Mouse (Mus musculus) G1E (cell line): ENCODE measurements around the gene Creb5. TPM values are rescaled to one million over a fixed set of nuclear protein-coding genes. Genes with fewer than 3 reads are reported as not detected.

Experiments
- ATAC-seq: 2 replicates; pipeline ENCODE4 v1.8.0; 2016; ENCODE audit warnings: mild to moderate bottlenecking; ENCODE audit not compliant: insufficient number of reproducible peaks, poor library complexity, low FRiP score, severe bottlenecking; ENCODE audit errors: extremely low read depth
- DNase-seq: peaks from one replicate; pipeline ENCODE4 v3.0.0; 2012; ENCODE audit warnings: low spot score
- H3K27me3 ChIP-seq: 2 replicates; pipeline ENCODE4 v1.6.1; 2012; ENCODE audit warnings: mild to moderate bottlenecking, low read length, inconsistent platforms; ENCODE audit not compliant: insufficient read depth
- H3K36me3 ChIP-seq: replicated peaks from 2 replicates; pipeline ENCODE3; 2012; ENCODE audit warnings: mild to moderate bottlenecking, inconsistent platforms
- H3K4me1 ChIP-seq: 2 replicates; pipeline ENCODE4 v1.6.1; 2012; ENCODE audit warnings: low read depth, low read length, inconsistent platforms, mixed read lengths; ENCODE audit not compliant: insufficient read depth
- H3K4me3 ChIP-seq: 2 replicates; pipeline ENCODE4 v1.5.1; 2012; ENCODE audit warnings: low read depth, mild to moderate bottlenecking, inconsistent platforms, low read length, moderate library complexity, mixed read lengths
- H3K9me3 ChIP-seq: replicated peaks from 2 replicates; pipeline ENCODE4 v1.6.1; 2012; ENCODE audit warnings: inconsistent platforms
- CTCF ChIP-seq: IDR thresholded peaks from 2 replicates; pipeline ENCODE4 v1.5.1; 2012; ENCODE audit warnings: low read depth, low read length, inconsistent platforms, mixed read lengths
- GATA1 ChIP-seq: IDR thresholded peaks from 2 replicates; pipeline ENCODE4 v1.6.1; 2012; ENCODE audit warnings: borderline replicate concordance, low read length, inconsistent platforms, mixed read lengths
- GATA2 ChIP-seq: IDR thresholded peaks from 2 replicates; pipeline ENCODE4 v1.6.1; 2012; ENCODE audit warnings: low read depth, low read length, inconsistent platforms, borderline replicate concordance
- POLR2AphosphoS5 ChIP-seq: IDR thresholded peaks from 2 replicates; pipeline ENCODE4 v1.6.1; 2012; ENCODE audit warnings: low read depth, low read length, inconsistent platforms; ENCODE audit not compliant: insufficient replicate concordance
- TAL1 ChIP-seq: conservative IDR thresholded peaks from 2 replicates; pipeline ENCODE4 v1.6.1; 2012; ENCODE audit warnings: low read depth, low read length, inconsistent platforms, mixed read lengths
- polyA plus RNA-seq: library from polyadenylated mRNA; stranded (reverse); fragments of >175 nt; gene quantifications from 2 replicates; pipeline ENCODE4 v1.2.3, GENCODE M21; 2012
- total RNA-seq, 2 experiments: library from RNA; stranded (forward) in 1 of 2; stranded (reverse) in 1 of 2; fragments of 200-1000 nt in 1 of 2; fragments of >200 nt in 1 of 2; fragmentation: Nextera tagmentation in 1 of 2; gene quantifications; 2 replicates each; pipeline ENCODE4 v1.2.3; 2014 to 2017

Creb5 gene
- total and polyA plus RNA-seq, 3 experiments = 0.44 TPM; not detected in 2

GRCm38 (mm10) chr6:53576841-53577240, 289.8 kb downstream of the Creb5 start:
- Histone ChIP-seq H3K4me1 (no peaks in the 10 kb centered on the region), H3K36me3 (no peaks in the 10 kb centered on the region), H3K4me3 (no peak overlapping the region), H3K27me3 (no peaks in the 10 kb centered on the region), H3K9me3 (peaks cover 64% of the 10 kb centered on the region)
- ATAC-seq = no peak
- DNase-seq = no peak
- no peak for TF ChIP-seq GATA1
- no peak for TF ChIP-seq TAL1
- TF ChIP-seq CTCF = no peak
- TF ChIP-seq GATA2 = no peak
- TF ChIP-seq POLR2AphosphoS5 = no peak

- H3K4me3 ChIP-seq = no peak overlapping the region
- no peak for ATAC-seq
Measured at GRCm38 (mm10) chr6:53577776-53578175, 290.7 kb downstream of the Creb5 start.

GRCm38 (mm10) chr6:53580346-53580745, 293.3 kb downstream of the Creb5 start:
- peaks cover 62% of the 10 kb centered on the region for H3K9me3 ChIP-seq
- no peak for ATAC-seq

More at GRCm38 (mm10) chr6:53577776-53578175, 290.7 kb downstream of the Creb5 start:
- H3K27me3 ChIP-seq = no peaks in the 10 kb centered on the region
- peaks cover 65% of the 10 kb centered on the region for H3K9me3 ChIP-seq
- no peaks in the 10 kb centered on the region for H3K4me1 ChIP-seq
- DNase-seq = no peak
- TF ChIP-seq CTCF (no peak), POLR2AphosphoS5 (no peak), GATA2 (no peak)
- no peaks in the 10 kb centered on the region for H3K36me3 ChIP-seq

GRCm38 (mm10) chr6:53583234-53583875, 296.3 kb downstream of the Creb5 start:
- Histone ChIP-seq H3K4me3 (no peak overlapping the region), H3K4me1 (no peaks in the 10 kb centered on the region), H3K36me3 (no peaks in the 10 kb centered on the region), H3K9me3 (peaks cover 49% of the 10 kb centered on the region), H3K27me3 (no peaks in the 10 kb centered on the region)
- no peak for TF ChIP-seq GATA1
- no peak for TF ChIP-seq POLR2AphosphoS5
- TF ChIP-seq TAL1 = no peak
- no peak for TF ChIP-seq GATA2
- TF ChIP-seq CTCF = no peak
- DNase-seq (no peak), ATAC-seq (no peak)

More at GRCm38 (mm10) chr6:53580346-53580745, 293.3 kb downstream of the Creb5 start:
- Histone ChIP-seq H3K4me1 (no peaks in the 10 kb centered on the region), H3K27me3 (no peaks in the 10 kb centered on the region), H3K4me3 (no peak overlapping the region), H3K36me3 (no peaks in the 10 kb centered on the region)
- DNase-seq = no peak
- TF ChIP-seq GATA1 (no peak), CTCF (no peak), POLR2AphosphoS5 (no peak), TAL1 (no peak), GATA2 (no peak)

- Histone ChIP-seq H3K4me3 (no peak overlapping the region), H3K9me3 (peaks cover 43% of the 10 kb centered on the region), H3K27me3 (no peaks in the 10 kb centered on the region), H3K36me3 (no peaks in the 10 kb centered on the region), H3K4me1 (no peaks in the 10 kb centered on the region)
- TF ChIP-seq TAL1 = no peak
- TF ChIP-seq GATA1 = no peak
- TF ChIP-seq POLR2AphosphoS5 = no peak
- no peak for TF ChIP-seq CTCF
- no peak for TF ChIP-seq GATA2
- no peak for ATAC-seq
- DNase-seq = no peak
Measured at GRCm38 (mm10) chr6:53584718-53585405, 297.8 kb downstream of the Creb5 start.

GRCm38 (mm10) chr6:53589746-53590145, 302.7 kb downstream of the Creb5 start:
- no peaks in the 10 kb centered on the region for H3K4me1 ChIP-seq
- no peak for TF ChIP-seq GATA2
- no peak for TF ChIP-seq CTCF
- TF ChIP-seq POLR2AphosphoS5 = no peak
- no peaks in the 10 kb centered on the region for H3K27me3 ChIP-seq
- ATAC-seq (no peak), DNase-seq (no peak)
- H3K9me3 ChIP-seq = peaks cover 27% of the 10 kb centered on the region
- H3K4me3 ChIP-seq = no peak overlapping the region
- no peaks in the 10 kb centered on the region for H3K36me3 ChIP-seq

GRCm38 (mm10) chr6:53592230-53592629, 305.2 kb downstream of the Creb5 start:
- TF ChIP-seq POLR2AphosphoS5 = no peak
- Histone ChIP-seq H3K36me3 (no peaks in the 10 kb centered on the region), H3K27me3 (no peaks in the 10 kb centered on the region), H3K4me3 (no peak overlapping the region), H3K9me3 (peaks cover 28% of the 10 kb centered on the region), H3K4me1 (no peaks in the 10 kb centered on the region)
- no peak for ATAC-seq
- DNase-seq = no peak
